Mouse (Mus musculus): ENCODE results near the gene Ptprj.
A peak's percentile ranks its signal among the peaks of the same experiment; 100 is the strongest.

The Ptprj gene

GRCm38 (mm10) chr2:90562126-90562670 lies 18.2 kb downstream of the Ptprj start:
- DNase-seq (ENCODE audit: extremely low read depth, insufficient read length, low spot score): no peak

- no peak for DNase-seq (ENCODE audit: extremely low read depth, insufficient read length, low spot score)
Observed at GRCm38 (mm10) chr2:90560197-90560843, 20.1 kb downstream of the Ptprj start.

GRCm38 (mm10) chr2:90559688-90560196 lies 20.7 kb downstream of the Ptprj start:
- DNase-seq (ENCODE audit: extremely low read depth, insufficient read length, low spot score): no peak

DNA sequence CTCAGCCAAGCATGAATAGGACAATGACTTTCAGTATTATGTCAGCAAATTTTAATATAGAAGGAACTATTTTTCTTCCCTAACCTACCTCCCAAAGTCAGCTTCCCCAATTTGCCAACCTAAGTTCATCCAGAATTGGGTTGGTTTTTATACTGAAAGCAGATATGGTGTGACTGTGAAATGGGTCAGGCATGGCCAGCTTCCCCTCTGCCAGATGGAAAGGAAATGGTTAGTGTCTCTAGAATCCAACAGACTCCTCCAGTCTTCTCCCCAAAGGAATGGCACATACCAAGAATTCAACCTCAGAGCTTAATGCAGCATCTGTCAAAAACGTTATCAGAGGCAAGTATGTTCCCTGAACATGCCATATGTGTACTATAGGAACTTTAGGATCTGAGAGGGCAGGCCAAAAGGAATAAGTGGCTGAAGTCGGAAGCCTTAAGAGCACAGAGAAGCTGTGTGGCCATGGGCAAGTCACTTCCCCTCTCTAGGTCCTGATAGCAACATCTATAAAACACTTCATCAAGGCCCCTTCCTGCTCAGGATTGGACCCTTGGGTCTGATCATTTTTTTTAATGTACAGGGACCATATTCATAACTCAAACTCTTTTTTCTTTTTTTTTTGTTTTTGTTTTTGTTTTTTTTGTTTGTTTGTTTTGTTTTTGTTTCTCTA lies 21.3 kb downstream of the Ptprj start:
- no peak for DNase-seq (ENCODE audit: extremely low read depth, insufficient read length, low spot score)

DNA sequence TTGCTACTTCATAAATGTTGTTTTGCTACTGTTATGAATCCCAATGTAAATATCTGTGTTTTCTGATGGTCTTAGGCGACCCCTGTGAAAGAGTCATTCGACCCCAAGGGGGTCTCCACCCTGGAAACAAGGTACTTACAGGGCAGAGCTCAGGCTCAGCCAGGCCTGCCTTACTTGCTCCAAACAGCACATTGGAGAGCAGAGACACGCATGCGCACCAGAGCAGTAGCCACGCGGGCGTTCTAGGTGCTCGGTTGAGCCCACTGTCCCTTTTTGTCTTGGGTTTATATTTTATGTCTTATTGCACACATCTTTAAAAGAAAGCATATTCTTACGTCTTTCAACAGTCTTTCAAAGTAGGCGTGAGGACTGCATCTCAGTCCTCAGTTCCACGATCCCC lies 22.1 kb downstream of the Ptprj start:
- DNase-seq (ENCODE audit: extremely low read depth, insufficient read length, low spot score): no peak

- no peak for DNase-seq (ENCODE audit: extremely low read depth, insufficient read length, low spot score)
Observed at GRCm38 (mm10) chr2:90557913-90558312, 22.5 kb downstream of the Ptprj start.

DNA sequence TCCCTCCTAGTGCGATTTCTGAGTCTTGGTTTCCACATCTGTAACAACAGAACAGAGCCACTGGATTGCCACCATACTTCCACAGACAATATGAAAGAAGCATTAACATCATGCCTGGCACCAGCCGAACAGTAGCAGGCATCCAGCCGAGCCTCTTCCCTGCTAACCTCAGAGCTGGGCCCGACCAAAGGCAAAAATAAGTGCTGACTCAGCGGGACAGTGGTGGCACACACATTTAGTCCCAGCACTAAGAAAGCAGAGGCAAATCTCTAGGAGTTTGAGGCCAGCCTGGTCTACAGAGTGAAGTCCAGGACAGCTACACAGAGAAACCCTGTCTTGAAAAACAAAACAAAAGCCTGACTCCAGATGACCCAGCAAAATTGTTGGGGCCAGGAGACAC lies 24.7 kb downstream of the Ptprj start:
- DNase-seq (ENCODE audit: extremely low read depth, insufficient read length, low spot score): no peak

- no peak for DNase-seq (ENCODE audit: extremely low read depth, insufficient read length, low spot score)
Observed at GRCm38 (mm10) chr2:90554806-90555205, 25.6 kb downstream of the Ptprj start.

GRCm38 (mm10) chr2:90553861-90554260 lies 26.6 kb downstream of the Ptprj start:
- DNase-seq (ENCODE audit: extremely low read depth, insufficient read length, low spot score): peak; percentile 38

GRCm38 (mm10) chr2:90550656-90551055 lies 29.8 kb downstream of the Ptprj start:
- no peak for DNase-seq (ENCODE audit: extremely low read depth, insufficient read length, low spot score)

DNA sequence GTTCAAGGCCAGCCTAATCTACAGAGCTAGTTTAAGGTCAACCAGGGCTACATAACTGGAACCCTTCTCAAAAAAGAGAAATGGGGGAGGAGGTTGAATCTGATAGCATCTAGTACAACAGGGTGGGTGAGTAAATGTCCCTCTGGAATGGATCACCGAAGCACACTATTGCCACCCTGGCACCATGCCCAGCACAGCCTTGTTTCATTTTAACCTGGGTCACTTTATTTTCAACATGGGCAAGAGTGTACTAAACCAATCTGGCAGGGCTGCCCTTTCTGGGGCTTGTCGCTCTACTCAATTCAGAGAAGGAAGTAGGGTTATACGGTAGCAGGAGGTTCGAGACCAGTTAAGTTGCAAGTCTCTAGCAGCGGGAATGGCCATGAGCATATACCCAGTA lies 31.9 kb downstream of the Ptprj start:
- DNase-seq (ENCODE audit: extremely low read depth, insufficient read length, low spot score): no peak

GRCm38 (mm10) chr2:90547144-90547609 lies 33.3 kb downstream of the Ptprj start:
- no peak for DNase-seq (ENCODE audit: extremely low read depth, insufficient read length, low spot score)

DNA sequence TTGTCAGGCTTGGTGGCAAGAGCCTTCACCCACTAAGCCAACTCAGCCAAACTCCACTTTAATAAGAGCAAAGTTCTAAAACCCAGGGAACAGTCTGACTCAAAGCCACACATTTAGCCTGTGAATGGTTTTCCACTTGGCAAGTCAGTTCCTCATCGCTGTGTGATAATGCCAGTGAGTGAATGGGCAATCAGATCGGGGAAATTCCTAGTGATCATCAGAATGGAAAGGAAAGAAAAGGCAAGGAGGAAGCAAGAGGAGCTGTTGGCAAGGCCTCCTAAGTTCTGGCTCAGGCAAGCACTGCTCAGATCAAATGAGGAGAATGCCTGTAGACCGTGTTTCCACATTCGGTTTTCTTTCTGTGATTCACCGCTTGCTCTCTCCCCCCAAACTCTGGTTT lies 35.2 kb downstream of the Ptprj start:
- peak; percentile 61 for DNase-seq (ENCODE audit: extremely low read depth, insufficient read length, low spot score)

GRCm38 (mm10) chr2:90543989-90544388 lies 36.5 kb downstream of the Ptprj start:
- DNase-seq (ENCODE audit: extremely low read depth, insufficient read length, low spot score): no peak

GRCm38 (mm10) chr2:90543106-90543702 lies 37.2 kb downstream of the Ptprj start:
- DNase-seq (ENCODE audit: extremely low read depth, insufficient read length, low spot score): no peak

DNA sequence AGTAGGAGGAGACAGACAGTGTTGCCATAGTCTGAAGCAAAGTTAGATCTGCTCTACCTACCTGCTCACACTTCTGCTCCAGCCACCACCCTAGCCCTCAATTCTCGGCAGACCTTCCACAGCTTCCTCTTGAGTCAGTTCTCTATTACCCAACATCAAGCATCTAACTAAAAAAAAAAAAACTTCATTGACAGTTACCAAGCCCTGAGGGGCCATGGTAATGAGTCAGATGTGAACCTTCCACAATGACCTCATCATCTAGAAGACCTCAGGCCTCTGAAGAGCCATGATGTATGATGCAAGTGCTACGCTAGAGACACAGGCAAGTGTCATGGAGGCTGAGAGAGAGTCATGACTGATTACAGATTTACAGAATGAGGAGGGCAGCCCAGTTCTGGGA lies 37.8 kb downstream of the Ptprj start:
- DNase-seq (ENCODE audit: extremely low read depth, insufficient read length, low spot score): peak; percentile 54

DNA sequence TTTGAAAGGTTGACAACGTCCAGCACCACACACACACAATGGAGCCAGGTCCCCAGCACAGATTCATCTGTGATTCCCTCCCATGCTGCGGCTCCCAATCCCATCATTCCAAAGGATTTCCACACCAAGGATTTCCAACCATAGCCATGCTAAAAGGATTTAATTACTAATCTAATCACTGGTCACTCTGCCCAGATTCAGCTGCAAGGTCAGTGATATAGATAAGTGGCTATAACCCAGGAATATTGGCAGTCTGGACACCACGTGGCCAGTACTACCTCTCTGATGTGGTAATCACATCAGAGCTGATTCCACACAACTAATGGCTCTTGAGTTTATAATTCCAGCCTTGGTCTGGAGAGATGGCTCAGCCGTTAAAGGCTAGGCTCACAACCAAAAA lies 41.2 kb downstream of the Ptprj start:
- no peak for DNase-seq (ENCODE audit: extremely low read depth, insufficient read length, low spot score)

DNA sequence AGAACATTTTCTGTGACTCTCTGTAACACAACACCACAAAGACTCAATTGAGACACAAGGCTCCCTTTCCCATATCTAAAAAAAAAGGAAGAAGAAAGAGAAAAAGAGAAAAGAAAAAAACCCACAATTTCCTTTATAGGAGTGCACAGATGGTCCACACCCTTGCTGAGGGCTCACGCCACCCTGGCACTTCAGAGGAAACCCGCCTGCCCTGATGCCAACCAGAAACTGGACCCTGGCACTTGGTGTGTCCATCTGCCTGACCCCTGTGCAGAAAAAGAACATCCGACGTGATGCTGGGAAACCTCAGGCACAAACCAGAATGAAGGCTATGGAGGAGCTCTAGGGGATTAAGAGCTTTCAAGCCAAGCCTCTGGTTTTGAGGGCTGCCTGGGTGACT lies 43.2 kb downstream of the Ptprj start:
- DNase-seq (ENCODE audit: extremely low read depth, insufficient read length, low spot score): no peak

- no peak for DNase-seq (ENCODE audit: extremely low read depth, insufficient read length, low spot score)
Observed at GRCm38 (mm10) chr2:90536555-90536954, 43.9 kb downstream of the Ptprj start.

DNA sequence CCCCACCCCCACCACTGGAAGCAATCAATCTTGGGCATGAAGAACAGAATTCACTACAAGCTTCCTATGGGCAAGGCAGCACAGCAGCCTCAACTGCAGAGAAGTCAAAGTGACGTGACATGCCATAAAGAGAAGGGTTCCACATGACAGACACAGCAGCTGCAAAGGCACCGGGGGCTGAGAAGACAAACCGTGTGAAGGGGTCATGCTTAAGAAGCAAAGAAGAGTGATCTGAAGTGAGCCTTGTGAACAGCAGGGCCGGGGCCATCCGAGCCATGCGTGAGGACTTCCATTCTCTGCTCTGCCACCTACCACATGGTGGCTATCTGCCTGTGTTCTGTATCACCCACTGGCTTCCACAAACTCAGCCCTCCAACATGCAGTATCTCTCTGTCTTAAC lies 45.7 kb downstream of the Ptprj start:
- no peak for DNase-seq (ENCODE audit: extremely low read depth, insufficient read length, low spot score)

DNA sequence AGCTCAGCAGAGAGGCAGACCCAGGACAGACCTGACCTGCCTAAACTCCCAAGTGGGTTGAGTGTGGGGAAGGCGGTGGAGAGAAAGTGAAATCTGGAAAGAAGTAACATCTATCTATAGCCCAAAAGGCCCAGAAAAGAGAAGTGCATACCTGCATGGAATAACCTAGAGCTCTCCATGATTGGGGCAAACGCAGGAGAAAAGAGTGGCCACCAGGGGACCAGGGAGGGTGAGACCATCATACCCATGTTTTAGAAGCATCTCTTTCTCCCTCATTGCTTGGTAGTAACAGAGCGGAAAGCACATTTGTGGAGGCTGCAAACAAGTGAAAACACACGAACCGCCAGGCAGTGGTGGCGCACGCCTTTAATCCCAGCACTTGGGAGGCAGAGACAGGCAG lies 46.5 kb downstream of the Ptprj start:
- no peak for DNase-seq (ENCODE audit: extremely low read depth, insufficient read length, low spot score)

- DNase-seq (ENCODE audit: extremely low read depth, insufficient read length, low spot score): no peak
Observed at GRCm38 (mm10) chr2:90532095-90532494, 48.4 kb downstream of the Ptprj start.
